Mouse (Mus musculus) limb, embryonic 12.5 days (tissue): ENCODE data around the gene Acad10. TPM values are rescaled to one million over a fixed set of nuclear protein-coding genes. Genes with fewer than 3 reads are reported as not detected.
"Not testable (repeated sequence)": the region's sequence is repeated elsewhere in the genome, so short reads cannot be mapped to it uniquely, and the experiment has no call there.

Experiments used
- ATAC-seq: fragments of 200-750 bp; cut with Nextera tagmentation; 2 replicates; pipeline ENCODE4 v1.8.0; 2017; ENCODE audit warnings: low read depth, moderate TSS enrichment; ENCODE audit not compliant: insufficient number of reproducible peaks, insufficient read depth, low FRiP score, low TSS enrichment
- H3K27ac ChIP-seq: fragments of 300-500 bp; sonication (generic); 2 replicates; pipeline ENCODE4 v1.5.1; 2016; ENCODE audit warnings: mild to moderate bottlenecking, moderate library complexity
- H3K27me3 ChIP-seq: fragments of 300-500 bp; sonication (generic); 2 replicates; pipeline ENCODE4 v1.6.1; 2016; ENCODE audit warnings: mild to moderate bottlenecking, moderate library complexity
- H3K36me3 ChIP-seq: fragments of 300-500 bp; sonication (generic); 2 replicates; pipeline ENCODE4 v1.6.1; 2016; ENCODE audit warnings: mild to moderate bottlenecking, moderate library complexity
- H3K4me1 ChIP-seq: fragments of 300-500 bp; sonication (generic); replicated peaks from 2 replicates; pipeline ENCODE4 v1.6.1; 2016
- H3K4me2 ChIP-seq: fragments of 300-500 bp; sonication (generic); 2 replicates; pipeline ENCODE4 v1.6.1; 2016; ENCODE audit warnings: mild to moderate bottlenecking, moderate library complexity
- H3K4me3 ChIP-seq: fragments of 300-500 bp; sonication (generic); replicated peaks from 2 replicates; pipeline ENCODE4 v1.5.1; 2016; ENCODE audit warnings: mild to moderate bottlenecking
- H3K9ac ChIP-seq: fragments of 300-500 bp; sonication (generic); replicated peaks from 2 replicates; pipeline ENCODE4 v1.6.1; 2016; ENCODE audit warnings: mild to moderate bottlenecking, moderate library complexity
- H3K9me3 ChIP-seq: fragments of 300-500 bp; sonication (generic); 2 replicates; pipeline ENCODE4 v1.6.1; 2016; ENCODE audit warnings: mild to moderate bottlenecking, moderate library complexity
- WGBS: fragments of 180-500 bp; shearing (Covaris S2); methylation state at CpG from one replicate; pipeline ENCODE4 v1.1.7; 2016; 5-methylcytosine and 5-hydroxymethylcytosine counted together
- polyA plus RNA-seq: library from polyadenylated mRNA; unstranded; fragments of >200 nt; fragmentation: Nextera tagmentation; extraction: Ambion mirVana; gene quantifications from 2 replicates; pipeline ENCODE4 v1.2.1, GENCODE M21; 2016

Gene Acad10
- polyA plus RNA-seq, 1 experiment from 2014 or later: 1.8 TPM

DNA sequence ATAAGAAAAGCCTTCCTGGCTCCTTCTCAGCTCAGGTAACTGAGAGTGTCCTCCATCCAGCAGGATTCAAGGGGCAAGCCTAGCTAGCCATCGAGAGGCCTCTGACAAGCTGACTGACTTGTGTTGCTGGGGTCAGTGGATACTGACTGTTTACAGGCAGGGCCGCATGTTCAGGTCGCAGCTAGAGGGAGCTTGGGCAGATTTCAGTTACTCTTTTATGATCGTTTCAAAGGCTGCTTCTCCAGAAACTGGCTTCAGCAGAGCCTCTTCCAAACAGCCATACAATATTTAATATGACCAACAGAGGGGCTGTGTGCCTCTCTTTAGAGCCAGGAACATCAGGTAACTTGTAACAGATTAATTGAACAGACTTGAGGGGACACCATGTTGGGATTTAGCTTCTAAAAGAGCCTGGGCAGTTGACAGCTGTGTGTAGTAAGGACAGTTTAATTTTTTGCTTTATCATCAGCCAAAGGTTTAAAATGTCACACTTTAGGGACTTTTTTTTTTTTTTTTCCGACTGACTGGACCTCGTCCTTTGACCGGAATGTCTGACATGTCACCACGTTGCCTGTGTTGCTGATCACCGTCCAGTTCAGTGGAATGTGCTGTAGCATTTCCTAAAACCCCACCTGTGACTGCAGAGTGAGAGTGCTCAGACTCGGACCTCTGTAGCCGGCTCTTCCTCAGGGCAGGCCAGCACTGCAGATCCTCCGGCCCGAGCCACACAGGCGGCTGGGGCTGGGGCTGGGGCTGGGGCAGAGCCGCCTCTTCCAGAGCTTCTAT, 26.0 kb upstream of the Acad10 start:
- WGBS: 82% methylated on average over 15 of the region's 15 CpGs
- Histone ChIP-seq H3K4me2 (no peak overlapping the region), H3K4me3 (no peak overlapping the region), H3K36me3 (peaks cover 60% of the 10 kb centered on the region), H3K27ac (no peak overlapping the region), H3K27me3 (no peaks in the 10 kb centered on the region), H3K9me3 (no peaks in the 10 kb centered on the region), H3K4me1 (no peaks in the 10 kb centered on the region), H3K9ac (no peak overlapping the region)
- ATAC-seq: no peak

DNA sequence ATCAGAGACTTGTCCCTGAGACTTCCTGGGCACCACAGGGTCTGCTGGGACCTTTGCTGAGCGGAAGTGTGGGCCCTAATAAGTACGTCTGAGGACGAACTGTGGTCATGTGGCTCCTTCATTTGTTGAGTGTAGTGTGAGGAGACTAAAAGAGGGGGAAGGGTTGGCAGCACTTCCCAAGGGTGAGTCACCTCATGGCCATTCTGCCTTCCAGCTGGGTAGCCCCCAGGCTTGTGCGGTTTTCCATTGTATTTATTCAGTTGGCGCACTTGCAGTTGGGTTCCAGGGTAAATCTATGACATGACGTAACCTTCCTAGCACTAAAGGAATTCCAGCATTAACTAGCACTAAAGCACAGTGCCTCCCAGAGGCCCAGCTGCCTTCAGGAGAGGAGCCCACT, 25.2 kb upstream of the Acad10 start:
- Histone ChIP-seq H3K27ac (no peak overlapping the region), H3K27me3 (no peaks in the 10 kb centered on the region), H3K36me3 (peaks cover 68% of the 10 kb centered on the region), H3K9ac (no peak overlapping the region), H3K4me1 (no peaks in the 10 kb centered on the region), H3K4me2 (no peak overlapping the region), H3K4me3 (no peak overlapping the region), H3K9me3 (no peaks in the 10 kb centered on the region)
- no peak for ATAC-seq
- 87% methylated on average over 6 of the region's 6 CpGs for WGBS

DNA sequence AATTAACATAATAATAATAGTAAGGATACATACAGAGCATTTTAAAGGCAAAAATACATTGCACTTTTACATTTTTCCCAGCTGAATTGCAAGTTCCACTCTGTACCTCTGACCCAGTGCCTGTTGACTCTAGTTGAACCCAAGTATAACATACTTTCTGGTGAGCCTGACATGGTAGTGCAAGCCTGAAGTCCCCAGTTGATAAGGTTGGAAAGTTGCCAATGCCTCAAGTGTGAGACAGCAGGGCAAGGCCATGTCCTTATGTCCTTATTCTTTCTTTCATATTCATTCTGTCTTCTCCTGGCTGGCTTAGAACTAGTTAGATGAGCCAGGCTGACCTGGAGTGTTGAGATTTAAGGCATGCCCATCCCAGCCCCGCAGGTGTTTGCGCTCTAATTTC, 21.9 kb upstream of the Acad10 start:
- Histone ChIP-seq H3K36me3 (peaks cover 97% of the 10 kb centered on the region), H3K4me2 (no peak overlapping the region), H3K9me3 (no peaks in the 10 kb centered on the region), H3K27ac (no peak overlapping the region), H3K27me3 (no peaks in the 10 kb centered on the region), H3K4me3 (no peak overlapping the region), H3K9ac (no peak overlapping the region), H3K4me1 (no peaks in the 10 kb centered on the region)
- ATAC-seq: no peak
- WGBS: 93% methylated on average over 2 of the region's 2 CpGs

DNA sequence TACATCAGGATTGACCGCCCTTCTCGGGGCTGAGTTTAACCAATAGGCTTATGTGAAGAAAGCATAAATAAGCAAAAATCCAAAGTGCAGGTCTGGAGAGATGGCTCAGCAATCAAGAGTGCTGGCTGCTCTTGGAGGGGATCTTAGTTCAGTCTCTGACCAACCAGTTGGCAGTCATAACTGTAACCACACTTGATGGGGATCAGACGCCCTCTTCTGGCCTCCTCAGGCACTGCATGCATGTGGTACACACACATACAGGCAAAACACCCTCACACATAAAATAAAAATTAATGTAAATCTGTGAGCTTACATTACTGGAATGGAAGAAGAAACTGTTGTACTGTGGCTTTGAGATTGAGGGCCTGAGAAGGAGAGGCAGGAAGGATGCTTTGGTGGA, 10.1 kb upstream of the Acad10 start:
- H3K36me3 ChIP-seq: peaks cover 84% of the 10 kb centered on the region
- 74% methylated on average over 3 of the region's 3 CpGs for WGBS

DNA sequence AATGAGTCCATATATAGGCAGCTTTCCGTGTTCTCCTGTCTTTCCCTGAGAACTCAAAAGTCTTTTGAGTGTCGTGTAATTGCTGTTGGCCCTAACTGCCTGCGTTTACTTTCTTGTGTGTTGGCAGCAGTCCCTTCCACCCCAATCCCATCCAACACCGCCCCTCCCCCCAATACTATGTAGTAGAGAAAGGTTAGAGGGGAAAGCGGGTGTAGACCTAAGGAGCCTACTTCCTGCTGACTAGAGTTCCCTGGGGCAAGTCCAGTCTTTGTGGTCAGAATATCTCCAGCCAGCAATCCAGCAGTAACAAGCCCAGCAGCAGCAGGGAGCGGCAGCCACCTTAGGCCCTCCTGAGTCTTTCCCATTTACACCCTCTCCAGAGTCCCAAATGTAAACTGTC, 8.1 kb upstream of the Acad10 start:
- Histone ChIP-seq H3K27ac (no peak overlapping the region), H3K9ac (no peak overlapping the region), H3K4me2 (no peak overlapping the region), H3K36me3 (peaks cover 84% of the 10 kb centered on the region), H3K27me3 (no peaks in the 10 kb centered on the region), H3K4me1 (no peaks in the 10 kb centered on the region), H3K9me3 (0 out of 2 replicates have a peak, but pooled peaks cover 5% of the 10 kb centered on the region), H3K4me3 (no peak overlapping the region)
- no peak for ATAC-seq
- WGBS: 72% methylated on average over 6 of the region's 6 CpGs

More for the DNA sequence above, 10.1 kb upstream of the Acad10 start:
- no peak overlapping the region for H3K9ac ChIP-seq
- no peak for ATAC-seq
- 0 out of 2 replicates have a peak, but pooled peaks cover 5% of the 10 kb centered on the region for H3K9me3 ChIP-seq
- H3K4me2 ChIP-seq: no peak overlapping the region
- no peaks in the 10 kb centered on the region for H3K4me1 ChIP-seq
- H3K27ac ChIP-seq: no peak overlapping the region
- H3K27me3 ChIP-seq: no peaks in the 10 kb centered on the region
- no peak overlapping the region for H3K4me3 ChIP-seq

DNA sequence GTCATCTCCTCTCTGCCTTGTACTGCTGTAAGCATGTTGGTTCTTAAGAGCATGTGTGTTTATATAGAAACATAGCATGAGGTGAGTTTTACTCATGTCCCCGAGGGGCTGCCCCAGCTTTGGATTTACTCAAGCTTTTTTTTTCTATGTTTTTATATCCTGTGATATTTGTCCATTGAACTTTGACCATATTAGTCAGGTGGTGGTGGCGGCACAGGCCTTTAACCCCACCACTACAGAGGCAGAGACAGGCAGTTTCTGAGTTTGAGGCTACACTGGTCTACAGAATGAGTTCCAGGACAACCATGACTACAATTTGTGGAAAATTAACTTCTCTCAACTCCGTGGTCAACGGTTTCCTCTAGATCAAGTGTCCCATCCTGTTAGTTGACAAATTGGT, 6.8 kb upstream of the Acad10 start:
- no peaks in the 10 kb centered on the region for H3K27me3 ChIP-seq
- 0 out of 2 replicates have a peak, but pooled peaks cover 5% of the 10 kb centered on the region for H3K9me3 ChIP-seq
- no peak for ATAC-seq
- peaks cover 81% of the 10 kb centered on the region for H3K36me3 ChIP-seq
- no peaks in the 10 kb centered on the region; the same call in 1 of the 2 replicates for H3K4me1 ChIP-seq
- H3K4me2 ChIP-seq: no peak overlapping the region
- no peak overlapping the region for H3K4me3 ChIP-seq
- H3K27ac ChIP-seq: no peak overlapping the region
- H3K9ac ChIP-seq: no peak overlapping the region
- WGBS: 93% methylated on average over 4 of the region's 4 CpGs

DNA sequence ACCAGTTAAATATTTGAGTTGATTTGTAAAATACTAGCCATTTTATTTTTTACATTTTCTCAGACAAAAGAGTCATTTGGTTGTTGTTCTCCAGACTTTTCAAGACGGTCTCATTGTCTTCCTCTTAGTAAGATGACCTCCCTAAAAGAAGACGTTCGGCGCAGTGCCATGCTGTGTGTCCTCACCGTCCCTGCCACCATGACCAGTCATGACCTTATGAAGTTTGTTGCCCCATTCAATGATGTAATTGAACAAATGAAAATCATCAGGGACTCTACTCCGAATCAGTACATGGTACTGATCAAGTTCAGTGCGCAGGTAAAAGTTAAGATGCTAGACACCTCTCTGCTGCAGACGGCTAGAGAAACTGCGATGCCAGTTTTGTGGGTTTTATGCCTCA, 4.7 kb upstream of the Acad10 start:
- 96% methylated on average over 9 of the region's 9 CpGs for WGBS

DNA sequence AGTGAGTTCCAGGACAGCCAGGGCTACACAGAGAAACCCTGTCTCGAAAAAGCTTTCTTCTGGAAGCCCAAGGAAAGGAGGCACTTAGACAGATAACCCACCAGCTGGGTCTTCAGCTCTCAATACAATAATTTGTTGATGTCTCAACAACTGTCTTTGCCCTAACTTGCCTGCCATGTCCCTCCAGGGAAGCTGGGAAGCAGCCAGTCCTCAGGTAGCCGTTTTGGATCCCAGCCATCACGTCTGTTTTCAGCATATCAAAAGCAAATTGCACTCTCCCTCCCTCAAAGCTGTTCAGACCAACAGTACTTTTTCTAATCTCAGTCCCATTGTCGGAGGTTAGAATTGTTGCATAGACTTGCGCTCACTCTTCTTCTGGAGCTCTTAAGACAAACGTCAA, 3.8 kb upstream of the Acad10 start:
- H3K4me1 ChIP-seq: peaks cover 8% of the 10 kb centered on the region
- no peak for ATAC-seq
- no peak overlapping the region for H3K4me2 ChIP-seq
- H3K27ac ChIP-seq: no peak overlapping the region
- 77% methylated on average over 6 of the region's 6 CpGs for WGBS
- no peak overlapping the region for H3K4me3 ChIP-seq
- H3K27me3 ChIP-seq: no peaks in the 10 kb centered on the region
- H3K9ac ChIP-seq: no peak overlapping the region
- H3K36me3 ChIP-seq: peaks cover 58% of the 10 kb centered on the region
- H3K9me3 ChIP-seq: no peaks in the 10 kb centered on the region

More for the DNA sequence above, 4.7 kb upstream of the Acad10 start:
- peaks cover 66% of the 10 kb centered on the region for H3K36me3 ChIP-seq
- no peak overlapping the region for H3K4me3 ChIP-seq
- no peak for ATAC-seq
- no peaks in the 10 kb centered on the region for H3K27me3 ChIP-seq
- no peak overlapping the region for H3K27ac ChIP-seq
- no peak overlapping the region for H3K9ac ChIP-seq
- 0 out of 2 replicates have a peak, but pooled peaks cover under 1% of the 10 kb centered on the region for H3K9me3 ChIP-seq
- no peak overlapping the region for H3K4me2 ChIP-seq
- peaks cover 8% of the 10 kb centered on the region for H3K4me1 ChIP-seq

DNA sequence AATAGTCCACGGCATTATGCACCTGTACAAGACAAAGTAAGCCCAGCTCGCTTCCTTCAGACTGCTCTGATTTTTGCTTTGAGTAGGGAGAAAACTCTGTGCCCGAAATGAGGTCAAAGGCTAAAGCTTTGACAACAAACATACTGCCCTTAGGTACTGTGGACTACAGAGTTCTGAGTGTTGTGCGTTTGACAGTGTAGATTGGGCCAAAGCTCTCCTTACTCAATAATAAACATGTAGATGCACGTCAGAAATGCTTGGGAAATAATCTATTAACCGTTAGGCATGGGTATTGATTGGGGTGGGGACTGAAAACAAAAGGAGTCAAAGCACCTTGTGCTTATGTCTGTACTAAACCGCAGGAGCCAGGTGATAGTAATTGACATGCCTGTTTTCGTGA, 3.1 kb upstream of the Acad10 start:
- 89% methylated on average over 8 of the region's 8 CpGs for WGBS
- no peaks in the 10 kb centered on the region for H3K27me3 ChIP-seq
- H3K4me1 ChIP-seq: peaks cover 8% of the 10 kb centered on the region
- no peak overlapping the region for H3K9ac ChIP-seq
- no peak overlapping the region for H3K4me3 ChIP-seq
- H3K4me2 ChIP-seq: no peak overlapping the region
- H3K36me3 ChIP-seq: peaks cover 52% of the 10 kb centered on the region
- H3K27ac ChIP-seq: no peak overlapping the region
- ATAC-seq: no peak
- H3K9me3 ChIP-seq: no peaks in the 10 kb centered on the region

DNA sequence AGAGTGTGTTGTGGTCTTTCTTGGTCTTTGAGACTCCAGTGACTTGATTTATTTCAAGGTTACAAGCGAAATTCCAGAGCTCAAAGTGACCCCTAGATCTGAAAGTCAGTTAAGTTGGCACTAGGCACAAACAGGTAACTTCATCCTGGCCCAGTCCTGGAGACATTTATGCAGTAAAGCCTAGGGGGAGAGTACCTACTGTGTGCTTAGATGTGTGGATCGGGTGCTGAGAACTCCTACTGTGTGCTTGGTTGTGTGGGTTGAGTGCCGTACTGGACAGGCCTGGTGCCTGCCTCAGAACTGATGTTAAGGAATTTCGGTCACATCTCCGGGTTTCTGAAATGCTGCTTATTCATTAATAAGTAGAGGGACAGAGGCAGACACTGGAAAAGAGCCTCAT, 1.2 kb upstream of the Acad10 start:
- no peak overlapping the region for H3K27ac ChIP-seq
- no peaks in the 10 kb centered on the region for H3K27me3 ChIP-seq
- no peak for ATAC-seq
- peaks cover 34% of the 10 kb centered on the region for H3K36me3 ChIP-seq
- H3K9me3 ChIP-seq: no peaks in the 10 kb centered on the region
- H3K4me1 ChIP-seq: peaks cover 8% of the 10 kb centered on the region
- H3K4me2 ChIP-seq: peak overlapping the region; percentile 87
- peak overlapping the region; percentile 98 for H3K4me3 ChIP-seq
- 80% methylated on average over 5 of the region's 5 CpGs for WGBS
- H3K9ac ChIP-seq: peak overlapping the region; percentile 89

DNA sequence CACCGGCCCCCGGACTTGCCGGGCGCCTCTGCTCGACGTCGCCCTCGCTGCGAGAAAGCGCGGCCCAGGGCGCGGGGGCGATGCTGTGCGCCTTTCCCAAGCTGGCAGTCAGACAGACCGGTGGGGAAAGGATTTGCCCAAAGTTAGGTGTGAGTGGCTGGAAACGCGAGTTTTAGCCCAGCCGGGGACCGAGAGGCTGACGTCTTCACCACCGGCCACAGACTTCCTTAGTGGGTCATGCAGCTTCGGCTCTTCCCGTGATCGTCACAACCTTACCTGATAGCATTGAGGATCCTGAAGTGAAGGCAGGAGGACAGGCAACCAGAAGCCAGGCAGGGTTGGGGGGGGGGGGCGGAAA, 562 bp upstream of the Acad10 start:
- 0 out of 2 replicates have a peak, but pooled peaks have one; percentile 11 for ATAC-seq
- H3K27ac ChIP-seq: peak overlapping the region; percentile 78
- H3K9ac ChIP-seq: peak overlapping the region; percentile 89
- peak overlapping the region; percentile 98 for H3K4me3 ChIP-seq
- peaks cover 30% of the 10 kb centered on the region for H3K36me3 ChIP-seq
- WGBS: under 1% methylated on average over 26 of the region's 26 CpGs
- H3K4me2 ChIP-seq: peak overlapping the region; percentile 87
- H3K27me3 ChIP-seq: no peaks in the 10 kb centered on the region
- H3K4me1 ChIP-seq: peaks cover 8% of the 10 kb centered on the region
- H3K9me3 ChIP-seq: no peaks in the 10 kb centered on the region

DNA sequence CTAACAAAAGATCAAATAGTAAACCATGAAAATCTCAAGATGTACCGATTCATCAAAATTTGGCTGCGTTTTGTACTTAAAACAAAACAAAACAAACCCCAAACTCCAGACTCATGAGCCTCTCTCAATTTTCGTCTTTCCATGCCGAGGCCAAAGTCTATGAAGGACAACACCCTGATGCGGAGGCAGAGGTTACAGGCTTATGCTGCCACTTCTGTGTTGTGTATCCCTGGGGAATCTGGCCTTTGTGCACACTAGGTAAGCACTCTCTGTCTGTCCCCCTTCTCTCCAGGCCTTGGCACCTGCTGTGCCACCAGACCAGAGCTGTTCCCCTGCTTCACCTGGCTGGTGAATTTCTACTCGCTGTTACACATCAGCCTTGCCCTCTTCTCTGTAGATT, 2.7 kb downstream of the Acad10 start:
- not testable (repeated sequence) for H3K9ac ChIP-seq, H3K4me2 ChIP-seq, H3K27ac ChIP-seq, H3K4me1 ChIP-seq, H3K36me3 ChIP-seq, H3K4me3 ChIP-seq, ATAC-seq, H3K27me3 ChIP-seq, H3K9me3 ChIP-seq
- 84% methylated on average over 6 of the region's 6 CpGs for WGBS
